Mouse (Mus musculus): ENCODE data around the gene Slc25a43.
"Not testable (repeated sequence)": the region's sequence is repeated elsewhere in the genome, so short reads cannot be mapped to it uniquely, and the experiment has no call there.

The Slc25a43 gene

GRCm38 (mm10) chrX:36794571-36794970 lies 51.1 kb downstream of the Slc25a43 start:
- DNase-seq = no peak

GRCm38 (mm10) chrX:36795424-36796162 lies 52.1 kb downstream of the Slc25a43 start, which contains the start of gene Slc25a5:
Gene Slc25a5, plus strand, starts transcription at chrX:36795651.
- peak; percentile 78 for DNase-seq

- peak; percentile 78 for DNase-seq
These were observed 52.7 kb downstream of the Slc25a43 start for GRCm38 (mm10) chrX:36796163-36796581.

- not testable (repeated sequence) for DNase-seq
These were observed 53.3 kb downstream of the Slc25a43 start for GRCm38 (mm10) chrX:36796734-36797133.

- no peak for DNase-seq
These were observed 55.8 kb downstream of the Slc25a43 start for GRCm38 (mm10) chrX:36799131-36799879.

- DNase-seq = no peak
These were observed 59.7 kb downstream of the Slc25a43 start for GRCm38 (mm10) chrX:36803189-36803588.

- no peak for DNase-seq
These were observed 60.7 kb downstream of the Slc25a43 start for GRCm38 (mm10) chrX:36804196-36804595.

GRCm38 (mm10) chrX:36805466-36806235 lies 62.2 kb downstream of the Slc25a43 start:
- DNase-seq = no peak

- DNase-seq = peak; percentile 86
These were observed 64.2 kb downstream of the Slc25a43 start for GRCm38 (mm10) chrX:36807360-36808317.

GRCm38 (mm10) chrX:36808318-36808683 lies 64.8 kb downstream of the Slc25a43 start:
- no peak for DNase-seq

GRCm38 (mm10) chrX:36811377-36811776 lies 67.9 kb downstream of the Slc25a43 start:
- no peak for DNase-seq

- no peak for DNase-seq
These were observed 70.8 kb downstream of the Slc25a43 start for GRCm38 (mm10) chrX:36814161-36814836.

- no peak for DNase-seq
These were observed 71.6 kb downstream of the Slc25a43 start for GRCm38 (mm10) chrX:36815022-36815421.

- DNase-seq = no peak
These were observed 72.0 kb downstream of the Slc25a43 start for GRCm38 (mm10) chrX:36815439-36815838.

- no peak for DNase-seq
These were observed 73.0 kb downstream of the Slc25a43 start for GRCm38 (mm10) chrX:36816368-36816899.

- no peak for DNase-seq
These were observed 73.5 kb downstream of the Slc25a43 start for GRCm38 (mm10) chrX:36816953-36817441.

- no peak for DNase-seq
These were observed 76.1 kb downstream of the Slc25a43 start for GRCm38 (mm10) chrX:36819575-36819974.

GRCm38 (mm10) chrX:36820201-36820600 lies 76.7 kb downstream of the Slc25a43 start:
- no peak for DNase-seq

GRCm38 (mm10) chrX:36823932-36824711 lies 80.7 kb downstream of the Slc25a43 start:
- no peak for DNase-seq

- no peak for DNase-seq
These were observed 81.6 kb downstream of the Slc25a43 start for GRCm38 (mm10) chrX:36825032-36825431.

Measured in cerebellum, adult 8-10 months (tissue).